Mouse (Mus musculus) heart, postnatal 25 days (tissue): Measurements from ENCODE around the gene St6galnac1. TPM values are rescaled to one million over a fixed set of nuclear protein-coding genes. Genes with fewer than 3 reads are reported as not detected.
"Not testable (repeated sequence)": the region's sequence is repeated elsewhere in the genome, so short reads cannot be mapped to it uniquely, and the experiment has no call there.

Source experiments
- DNase-seq: peaks from one replicate; pipeline ENCODE4 v3.0.0; 2022; ENCODE audit warnings: low spot score
- intact Hi-C: fragments of 180-260 bp; cut with DNase I; formaldehyde crosslinking; loops from one replicate; pipeline ENCODE4 v1.15.1; 2025
- total RNA-seq, 2 experiments: library from RNA; stranded (reverse); gene quantifications; 2 replicates each; pipeline ENCODE4 v1.2.3; 2021

The St6galnac1 gene
- total RNA-seq, 2 experiments from 2014 or later, result not detected

DNA sequence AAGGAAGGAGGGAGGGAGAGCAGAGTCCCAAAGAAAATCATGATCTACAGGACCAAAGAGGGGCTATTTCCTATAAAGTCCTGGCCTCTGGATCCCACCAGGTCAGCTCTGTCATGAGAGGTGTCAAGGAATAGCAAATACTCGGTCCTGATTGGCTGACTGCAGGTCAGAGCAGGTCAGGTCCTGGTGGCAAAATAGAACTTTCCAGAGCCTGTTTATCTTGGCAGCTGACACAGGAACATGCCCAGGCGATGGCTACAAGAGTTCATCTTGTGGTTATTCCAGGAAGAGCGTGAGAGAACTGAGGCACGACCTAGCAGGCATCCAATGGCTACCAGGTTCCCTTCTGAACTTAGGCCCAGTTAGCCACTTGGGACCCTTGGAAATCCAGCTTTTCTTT lies 42.8 kb downstream of the St6galnac1 start:
- intact Hi-C loops, result no loop called here
- no peak for DNase-seq

DNA sequence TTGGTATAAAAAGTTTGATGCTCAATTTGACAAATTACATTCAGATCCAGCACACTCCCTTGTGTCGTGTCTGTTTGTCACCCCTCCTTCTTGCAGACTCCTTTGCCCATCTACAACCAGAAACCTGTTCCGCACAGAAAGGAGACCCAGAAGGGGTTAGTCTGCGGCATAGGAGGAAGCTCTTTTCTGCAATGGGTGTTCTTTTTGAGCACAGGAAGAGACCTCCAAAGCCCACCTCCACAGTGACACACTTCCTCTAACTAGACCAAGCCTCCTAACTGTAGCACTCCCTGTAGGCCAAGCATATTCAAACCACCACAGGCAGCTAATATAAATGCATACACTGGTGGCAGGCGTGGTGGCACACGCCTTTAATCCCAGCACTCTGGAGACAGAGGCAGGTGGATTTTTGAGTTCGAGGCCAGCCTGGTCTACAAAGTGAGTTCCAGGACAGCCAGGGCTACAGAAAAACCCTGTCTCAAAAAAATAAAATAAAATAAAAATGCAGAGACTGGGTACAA lies 44.2 kb downstream of the St6galnac1 start:
- intact Hi-C loops, DNase-seq: not testable (repeated sequence)

DNA sequence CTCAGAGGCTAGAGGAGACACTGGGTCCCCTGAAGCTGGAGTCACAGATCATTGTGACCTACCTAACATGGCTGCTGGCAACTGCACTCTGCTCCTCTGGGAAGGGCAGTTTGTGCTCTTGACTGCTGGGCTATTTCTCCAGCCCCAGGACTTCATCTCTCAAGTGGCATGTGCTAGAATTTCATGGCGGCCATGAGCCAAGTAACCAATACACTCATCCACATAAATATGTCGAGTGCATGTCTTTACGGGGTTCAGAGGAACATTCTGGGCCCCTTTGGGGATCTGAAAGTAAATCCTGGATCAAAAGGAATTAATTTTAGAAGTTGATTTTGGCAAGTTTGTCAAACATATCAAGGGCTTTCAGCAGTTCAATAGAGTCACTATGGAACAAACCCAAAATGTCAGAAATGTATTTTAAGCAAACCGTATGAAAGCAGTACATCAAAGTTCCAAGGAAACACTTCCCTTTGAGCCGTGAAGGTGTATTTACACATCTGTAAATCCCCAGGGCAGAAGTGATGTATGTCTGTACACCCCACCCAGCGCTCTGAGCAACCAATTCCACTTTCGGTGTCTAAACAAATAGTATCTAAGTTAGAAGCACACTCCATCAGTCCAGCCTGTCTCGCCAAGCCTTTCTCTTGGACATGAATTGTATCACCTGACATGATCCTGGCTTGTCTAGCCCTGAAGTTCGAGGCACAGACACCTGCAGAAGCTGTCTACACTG lies 45.9 kb downstream of the St6galnac1 start:
- intact Hi-C loops, result loop anchor here (5.0 kb wide), 1 partner anchor 87 kb away; no protein-coding TSS in a partner anchor
- DNase-seq, result no peak

GRCm38 (mm10) chr11:116726156-116726555 lies 49.2 kb downstream of the St6galnac1 start:
- intact Hi-C loops, result loop anchor here (5.0 kb wide), 1 partner anchor 84 kb away; no protein-coding TSS in a partner anchor
- no peak for DNase-seq

GRCm38 (mm10) chr11:116725031-116725948 lies 50.0 kb downstream of the St6galnac1 start:
- no peak for DNase-seq
- intact Hi-C loops, result loop anchor here (5.0 kb wide), 1 partner anchor 83 kb away; no protein-coding TSS in a partner anchor

DNA sequence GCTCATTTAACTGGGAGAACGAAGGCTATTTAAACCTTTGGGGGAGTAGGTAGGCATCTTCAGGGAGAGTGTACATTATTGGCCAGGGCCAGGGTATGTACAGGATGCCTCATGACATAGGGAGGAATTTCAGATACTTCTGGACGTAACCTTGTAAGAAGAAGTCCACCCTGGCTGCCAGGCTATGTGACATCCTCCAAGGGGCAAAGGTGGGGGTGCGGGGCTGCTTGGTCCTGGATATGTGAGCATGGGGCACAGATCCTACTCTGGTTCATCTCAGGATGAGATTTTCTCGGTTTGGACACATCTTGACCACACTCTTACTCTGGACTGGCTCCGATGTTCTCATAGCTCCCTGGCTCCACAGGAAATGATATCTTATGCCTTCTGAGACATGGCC lies 52.2 kb downstream of the St6galnac1 start:
- intact Hi-C loops, result no loop called here
- no peak for DNase-seq

GRCm38 (mm10) chr11:116721548-116722271 lies 53.6 kb downstream of the St6galnac1 start:
- DNase-seq, result no peak

GRCm38 (mm10) chr11:116720319-116720865 lies 54.9 kb downstream of the St6galnac1 start:
- intact Hi-C loops, result no loop called here
- no peak for DNase-seq

More at GRCm38 (mm10) chr11:116721548-116722271, 53.6 kb downstream of the St6galnac1 start:
- intact Hi-C loops, result no loop called here

Other genes with a start within 250 kb of the St6galnac1 start
- 1 to 10 TPM; 1.4 to 1.9 TPM for gene Sphk1, start 244.6 kb downstream of the St6galnac1 start, total RNA-seq
- gene Ube2o, start 194.1 kb downstream of the St6galnac1 start, total RNA-seq, result 10 to 100 TPM; 31.4 to 37.1 TPM
- gene Aanat, start 189.1 kb downstream of the St6galnac1 start, total RNA-seq, result not detected
- gene Rhbdf2, start 148.5 kb downstream of the St6galnac1 start, total RNA-seq, result 10 to 100 TPM; 10.6 to 12.8 TPM
- gene Prcd, start 122.0 kb downstream of the St6galnac1 start, total RNA-seq, result 1 to 10 TPM; 1.0 to 1.6 TPM
- gene Cygb, start 121.2 kb downstream of the St6galnac1 start, total RNA-seq, result 10 to 100 TPM; 34.8 to 49.8 TPM
- 10 to 100 TPM; 17.2 to 23.2 TPM for gene Mxra7, start 52.5 kb upstream of the St6galnac1 start, total RNA-seq
- 10 to 100 TPM; 36.6 to 39.4 TPM for gene Mettl23, start 67.8 kb upstream of the St6galnac1 start, total RNA-seq
- 10 to 100 TPM; 37.1 to 37.7 TPM for gene Jmjd6, start 67.9 kb upstream of the St6galnac1 start, total RNA-seq
- gene Mfsd11, start 76.9 kb upstream of the St6galnac1 start, total RNA-seq, result 10 to 100 TPM; 34.0 to 36.9 TPM
- 100 to 1,000 TPM in 1 of 2 experiments, 10 to 100 TPM in 1; 97.1 to 103 TPM for gene Srsf2, start 77.6 kb upstream of the St6galnac1 start, total RNA-seq
- gene Mgat5b, start 143.4 kb upstream of the St6galnac1 start, total RNA-seq, result under 1 TPM; 0.21 to 0.34 TPM